Mouse (Mus musculus) megakaryocyte, embryonic 14.5 days (primary cell): ENCODE results near the gene Gm17455. TPM values are rescaled to one million over a fixed set of nuclear protein-coding genes. Genes with fewer than 3 reads are reported as not detected.

Experiments
- H3K27me3 ChIP-seq: replicated peaks from 2 replicates; pipeline ENCODE3; 2012; ENCODE audit warnings: inconsistent platforms
- H3K36me3 ChIP-seq: replicated peaks from 2 replicates; pipeline ENCODE3; 2012; ENCODE audit warnings: low read length, inconsistent platforms, mixed read lengths
- H3K4me1 ChIP-seq: 2 replicates; pipeline ENCODE4 v1.6.1; 2012; ENCODE audit warnings: inconsistent platforms
- H3K4me3 ChIP-seq: replicated peaks from 2 replicates; pipeline ENCODE3; 2012; ENCODE audit warnings: moderate library complexity, mild to moderate bottlenecking, inconsistent platforms
- H3K9me3 ChIP-seq: 2 replicates; pipeline ENCODE4 v1.6.1; 2012; ENCODE audit warnings: inconsistent platforms
- FLI1 ChIP-seq: IDR thresholded peaks from 2 replicates; pipeline ENCODE4 v1.6.1; 2012; ENCODE audit warnings: low read length, inconsistent platforms, mixed read lengths
- GATA1 ChIP-seq: IDR thresholded peaks from 3 replicates; pipeline ENCODE4 v1.6.1; 2012; ENCODE audit warnings: mixed read lengths, low read length, inconsistent platforms, borderline replicate concordance
- polyA plus RNA-seq: library from polyadenylated mRNA; stranded (reverse); fragments of >175 nt; gene quantifications from 2 replicates; pipeline ENCODE4 v1.2.3, GENCODE M21; 2012; ENCODE audit warnings: low replicate concordance; ENCODE audit not compliant: insufficient read depth

Gm17455 gene
- polyA plus RNA-seq, 1 experiment: 0.44 TPM

- no peaks in the 10 kb centered on the region for H3K9me3 ChIP-seq
- H3K36me3 ChIP-seq: peaks cover 87% of the 10 kb centered on the region
Measured at GRCm38 (mm10) chr10:60357901-60358300, 41.6 kb upstream of the Gm17455 start.

GRCm38 (mm10) chr10:60358776-60359175, 40.8 kb upstream of the Gm17455 start:
- Histone ChIP-seq H3K4me3 (no peak overlapping the region), H3K4me1 (peaks cover 82% of the 10 kb centered on the region), H3K9me3 (no peaks in the 10 kb centered on the region), H3K27me3 (no peaks in the 10 kb centered on the region), H3K36me3 (peaks cover 87% of the 10 kb centered on the region)
- TF ChIP-seq FLI1 (no peak), GATA1 (no peak)

More at GRCm38 (mm10) chr10:60357901-60358300, 41.6 kb upstream of the Gm17455 start:
- TF ChIP-seq GATA1 (no peak), FLI1 (no peak)
- no peaks in the 10 kb centered on the region for H3K27me3 ChIP-seq
- no peak overlapping the region for H3K4me3 ChIP-seq
- peaks cover 84% of the 10 kb centered on the region for H3K4me1 ChIP-seq

- Histone ChIP-seq H3K36me3 (peaks cover 91% of the 10 kb centered on the region), H3K27me3 (no peaks in the 10 kb centered on the region), H3K9me3 (no peaks in the 10 kb centered on the region), H3K4me1 (peaks cover 87% of the 10 kb centered on the region), H3K4me3 (no peak overlapping the region)
- no peak for TF ChIP-seq GATA1
Measured at GRCm38 (mm10) chr10:60361615-60362309, 37.8 kb upstream of the Gm17455 start.

DNA sequence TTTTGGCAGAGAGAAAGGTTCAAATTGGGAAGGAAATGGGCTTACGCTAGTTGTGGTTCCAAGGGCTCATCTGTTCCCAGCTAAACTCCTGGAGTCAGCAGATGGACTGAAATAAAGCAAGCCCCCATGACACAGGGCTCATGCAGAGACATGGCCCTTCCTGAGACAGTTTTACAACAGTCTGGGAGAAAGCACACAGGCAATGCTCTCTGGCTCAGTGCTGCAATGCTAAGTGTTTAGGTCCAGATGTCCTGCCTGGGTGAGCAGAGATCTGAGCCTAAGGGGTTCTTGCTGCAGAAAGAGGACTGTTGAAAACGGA, 37.3 kb upstream of the Gm17455 start:
- H3K36me3 ChIP-seq: peaks cover 88% of the 10 kb centered on the region
- TF ChIP-seq GATA1: no peak
- peaks cover 87% of the 10 kb centered on the region for H3K4me1 ChIP-seq
- H3K4me3 ChIP-seq: no peak overlapping the region
- H3K27me3 ChIP-seq: no peaks in the 10 kb centered on the region
- no peaks in the 10 kb centered on the region for H3K9me3 ChIP-seq

DNA sequence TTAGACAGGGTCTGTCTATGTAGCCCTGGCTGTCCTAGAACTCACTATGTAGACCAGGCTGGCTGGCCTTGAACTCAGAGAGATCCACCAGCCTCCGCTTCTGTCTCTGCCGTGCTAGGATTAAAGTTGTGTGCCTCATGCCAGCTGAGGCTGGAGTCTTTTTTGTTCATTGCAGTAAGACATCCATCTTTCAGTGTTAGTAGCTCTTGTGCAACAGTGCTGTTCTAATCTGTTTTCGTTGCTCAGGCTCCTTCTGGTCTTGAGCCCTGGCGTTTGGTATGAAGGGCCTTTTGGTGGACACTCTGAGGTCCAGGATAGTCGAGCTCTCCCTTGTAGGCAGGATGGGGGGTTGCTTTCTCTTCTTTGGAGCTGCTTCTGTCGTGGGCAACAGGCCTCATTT, 36.1 kb upstream of the Gm17455 start:
- no peak overlapping the region for H3K4me3 ChIP-seq
- no peaks in the 10 kb centered on the region for H3K27me3 ChIP-seq
- peaks cover 90% of the 10 kb centered on the region for H3K36me3 ChIP-seq
- no peaks in the 10 kb centered on the region for H3K9me3 ChIP-seq
- H3K4me1 ChIP-seq: peaks cover 89% of the 10 kb centered on the region
- no peak for TF ChIP-seq GATA1

GRCm38 (mm10) chr10:60367145-60367544, 32.4 kb upstream of the Gm17455 start:
- Histone ChIP-seq H3K9me3 (no peaks in the 10 kb centered on the region), H3K4me1 (peaks cover 96% of the 10 kb centered on the region), H3K36me3 (peaks cover 86% of the 10 kb centered on the region), H3K4me3 (no peak overlapping the region), H3K27me3 (no peaks in the 10 kb centered on the region)
- no peak for TF ChIP-seq GATA1
- TF ChIP-seq FLI1: no peak

GRCm38 (mm10) chr10:60367904-60368303, 31.6 kb upstream of the Gm17455 start:
- no peaks in the 10 kb centered on the region for H3K9me3 ChIP-seq
- no peaks in the 10 kb centered on the region for H3K27me3 ChIP-seq
- H3K4me1 ChIP-seq: peaks cover 96% of the 10 kb centered on the region
- no peak for TF ChIP-seq FLI1
- TF ChIP-seq GATA1: no peak
- peaks cover 86% of the 10 kb centered on the region for H3K36me3 ChIP-seq
- peak overlapping the region; percentile 67 for H3K4me3 ChIP-seq

DNA sequence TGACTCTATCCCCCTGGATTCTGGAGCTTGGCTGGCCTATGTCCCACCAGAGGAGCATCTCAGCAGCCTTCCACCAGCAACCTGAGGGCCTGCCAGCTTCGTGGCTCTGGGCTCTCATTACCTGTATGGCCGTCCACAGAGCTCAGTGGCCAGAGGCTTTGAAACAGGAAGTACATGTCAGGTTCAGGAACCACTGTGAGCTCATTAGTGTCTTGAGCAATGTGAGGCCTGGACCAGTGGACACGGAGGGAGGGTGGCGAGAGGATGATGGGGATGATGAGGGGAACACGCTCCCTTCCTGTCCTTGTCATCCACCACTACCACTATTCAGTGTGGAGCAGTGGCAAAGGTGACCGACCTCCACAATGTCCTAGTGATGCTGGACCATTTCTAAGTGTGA, 30.1 kb upstream of the Gm17455 start:
- Histone ChIP-seq H3K4me1 (peaks cover 99% of the 10 kb centered on the region), H3K9me3 (no peaks in the 10 kb centered on the region), H3K27me3 (no peaks in the 10 kb centered on the region), H3K4me3 (peak overlapping the region; percentile 54), H3K36me3 (peaks cover 86% of the 10 kb centered on the region)
- TF ChIP-seq GATA1 (no peak), FLI1 (no peak)

GRCm38 (mm10) chr10:60370098-60370497, 29.4 kb upstream of the Gm17455 start:
- Histone ChIP-seq H3K4me1 (peaks cover 100% of the 10 kb centered on the region), H3K4me3 (no peak overlapping the region), H3K27me3 (no peaks in the 10 kb centered on the region), H3K36me3 (peaks cover 84% of the 10 kb centered on the region), H3K9me3 (no peaks in the 10 kb centered on the region)
- no peak for TF ChIP-seq FLI1
- TF ChIP-seq GATA1: no peak

GRCm38 (mm10) chr10:60370601-60371061, 28.9 kb upstream of the Gm17455 start:
- TF ChIP-seq GATA1: no peak
- TF ChIP-seq FLI1: no peak
- Histone ChIP-seq H3K4me1 (peaks cover 98% of the 10 kb centered on the region), H3K9me3 (no peaks in the 10 kb centered on the region), H3K36me3 (peaks cover 83% of the 10 kb centered on the region), H3K4me3 (peak overlapping the region; percentile 13), H3K27me3 (no peaks in the 10 kb centered on the region)
